Mouse (Mus musculus): ENCODE data around the gene Rabggta. TPM values are rescaled to one million over a fixed set of nuclear protein-coding genes. Genes with fewer than 3 reads are reported as not detected.

The Rabggta gene
- total and polyA plus RNA-seq, 2 experiments from 2014 or later: 21.8 to 36.8 TPM

GRCm38 (mm10) chr14:55707397-55707796 lies 14.7 kb downstream of the Rabggta start:
- TF ChIP-seq EP300 (IDR thresholded peaks at IDR 0.05; ENCODE audit: low read depth) (no peak), CTCF (IDR thresholded peaks at IDR 0.05; ENCODE audit: low read depth) (no peak)
- DNase-seq (ENCODE audit: low spot score): no peak
- no peaks in the 10 kb centered on the region for H3K9me3 ChIP-seq (replicated peaks; ENCODE audit: control insufficient read depth, low read length)
- 62% methylated on average over 5 of the region's 5 CpGs for WGBS
- H3K4me1 ChIP-seq (ENCODE audit: control insufficient read depth, insufficient read depth): no peaks in the 10 kb centered on the region
- H3K36me3 ChIP-seq (replicated peaks; ENCODE audit: control insufficient read depth, insufficient read depth, low read length): no peaks in the 10 kb centered on the region
- ATAC-seq (ENCODE audit: insufficient read depth, low read depth): no peak
- H3K4me2 ChIP-seq (ENCODE audit: low read depth, low read length): no peak overlapping the region
- no peak overlapping the region for H3K9ac ChIP-seq (replicated peaks; ENCODE audit: low read depth, low read length)
- H3K4me3 ChIP-seq (ENCODE audit: low read depth, low read length): no peak overlapping the region
- H3K27ac ChIP-seq (ENCODE audit: low read depth): no peak overlapping the region
- H3K27me3 ChIP-seq (ENCODE audit: control insufficient read depth, insufficient read depth, low read length): peaks cover 8% of the 10 kb centered on the region; the same call in 1 of the 2 replicates

- WGBS: 77% methylated on average over 8 of the region's 8 CpGs
- H3K9ac ChIP-seq (replicated peaks; ENCODE audit: low read depth, low read length): no peak overlapping the region
- H3K27me3 ChIP-seq (ENCODE audit: control insufficient read depth, insufficient read depth, low read length): no peaks in the 10 kb centered on the region
- no peaks in the 10 kb centered on the region for H3K36me3 ChIP-seq (replicated peaks; ENCODE audit: control insufficient read depth, insufficient read depth, low read length)
- TF ChIP-seq CTCF (IDR thresholded peaks at IDR 0.05; ENCODE audit: low read depth) (no peak), EP300 (IDR thresholded peaks at IDR 0.05; ENCODE audit: low read depth) (no peak)
- no peak overlapping the region for H3K4me3 ChIP-seq (ENCODE audit: low read depth, low read length)
- H3K4me2 ChIP-seq (ENCODE audit: low read depth, low read length): no peak overlapping the region
- no peak overlapping the region for H3K27ac ChIP-seq (ENCODE audit: low read depth)
- no peaks in the 10 kb centered on the region for H3K9me3 ChIP-seq (replicated peaks; ENCODE audit: control insufficient read depth, low read length)
- ATAC-seq (ENCODE audit: insufficient read depth, low read depth) (no peak), DNase-seq (ENCODE audit: low spot score) (no peak)
- H3K4me1 ChIP-seq (ENCODE audit: control insufficient read depth, insufficient read depth): no peaks in the 10 kb centered on the region
These were observed 15.9 kb downstream of the Rabggta start for GRCm38 (mm10) chr14:55706051-55706600.

- no peaks in the 10 kb centered on the region for H3K36me3 ChIP-seq (replicated peaks; ENCODE audit: control insufficient read depth, insufficient read depth, low read length)
- DNase-seq (ENCODE audit: low spot score): no peak
- 56% methylated on average over 6 of the region's 6 CpGs for WGBS
- H3K9me3 ChIP-seq (replicated peaks; ENCODE audit: control insufficient read depth, low read length): no peaks in the 10 kb centered on the region
- ATAC-seq (ENCODE audit: insufficient read depth, low read depth): no peak
- no peak overlapping the region for H3K4me3 ChIP-seq (ENCODE audit: low read depth, low read length)
- no peak overlapping the region for H3K4me2 ChIP-seq (ENCODE audit: low read depth, low read length)
- no peaks in the 10 kb centered on the region for H3K4me1 ChIP-seq (ENCODE audit: control insufficient read depth, insufficient read depth)
- no peak overlapping the region for H3K27ac ChIP-seq (ENCODE audit: low read depth)
- H3K27me3 ChIP-seq (ENCODE audit: control insufficient read depth, insufficient read depth, low read length): no peaks in the 10 kb centered on the region
- H3K9ac ChIP-seq (replicated peaks; ENCODE audit: low read depth, low read length): no peak overlapping the region
- no peak for TF ChIP-seq CTCF (IDR thresholded peaks at IDR 0.05; ENCODE audit: low read depth)
These were observed 19.3 kb downstream of the Rabggta start for GRCm38 (mm10) chr14:55702761-55703160.

- Histone ChIP-seq H3K27me3 (ENCODE audit: control insufficient read depth, insufficient read depth, low read length) (no peaks in the 10 kb centered on the region), H3K9ac (replicated peaks; ENCODE audit: low read depth, low read length) (no peak overlapping the region), H3K4me1 (ENCODE audit: control insufficient read depth, insufficient read depth) (no peaks in the 10 kb centered on the region), H3K27ac (ENCODE audit: low read depth) (no peak overlapping the region), H3K4me3 (ENCODE audit: low read depth, low read length) (no peak overlapping the region), H3K9me3 (replicated peaks; ENCODE audit: control insufficient read depth, low read length) (no peaks in the 10 kb centered on the region), H3K36me3 (replicated peaks; ENCODE audit: control insufficient read depth, insufficient read depth, low read length) (no peaks in the 10 kb centered on the region), H3K4me2 (ENCODE audit: low read depth, low read length) (no peak overlapping the region)
- TF ChIP-seq EP300 (IDR thresholded peaks at IDR 0.05; ENCODE audit: low read depth) (no peak), CTCF (IDR thresholded peaks at IDR 0.05; ENCODE audit: low read depth) (no peak)
- ATAC-seq (ENCODE audit: insufficient read depth, low read depth) (no peak), DNase-seq (ENCODE audit: low spot score) (no peak)
- WGBS: 61% methylated on average over 9 of the region's 9 CpGs
These were observed 20.9 kb downstream of the Rabggta start for GRCm38 (mm10) chr14:55701131-55701530.

GRCm38 (mm10) chr14:55697226-55697625 lies 24.8 kb downstream of the Rabggta start:
- 69% methylated on average over 4 of the region's 4 CpGs for WGBS
- Histone ChIP-seq H3K4me1 (ENCODE audit: control insufficient read depth, insufficient read depth) (no peaks in the 10 kb centered on the region), H3K9ac (replicated peaks; ENCODE audit: low read depth, low read length) (no peak overlapping the region), H3K4me2 (ENCODE audit: low read depth, low read length) (no peak overlapping the region), H3K27me3 (ENCODE audit: control insufficient read depth, insufficient read depth, low read length) (no peaks in the 10 kb centered on the region), H3K4me3 (ENCODE audit: low read depth, low read length) (no peak overlapping the region), H3K27ac (ENCODE audit: low read depth) (no peak overlapping the region), H3K9me3 (replicated peaks; ENCODE audit: control insufficient read depth, low read length) (no peaks in the 10 kb centered on the region), H3K36me3 (replicated peaks; ENCODE audit: control insufficient read depth, insufficient read depth, low read length) (no peaks in the 10 kb centered on the region)
- ATAC-seq (ENCODE audit: insufficient read depth, low read depth) (no peak), DNase-seq (ENCODE audit: low spot score) (no peak)
- no peak for TF ChIP-seq CTCF (IDR thresholded peaks at IDR 0.05; ENCODE audit: low read depth)
- no peak for TF ChIP-seq EP300 (IDR thresholded peaks at IDR 0.05; ENCODE audit: low read depth)

- H3K4me2 ChIP-seq (ENCODE audit: low read depth, low read length): no peak overlapping the region
- no peak overlapping the region for H3K4me3 ChIP-seq (ENCODE audit: low read depth, low read length)
- no peak overlapping the region for H3K27ac ChIP-seq (ENCODE audit: low read depth)
- no peaks in the 10 kb centered on the region for H3K36me3 ChIP-seq (replicated peaks; ENCODE audit: control insufficient read depth, insufficient read depth, low read length)
- WGBS: 66% methylated on average over 10 of the region's 10 CpGs
- no peaks in the 10 kb centered on the region for H3K4me1 ChIP-seq (ENCODE audit: control insufficient read depth, insufficient read depth)
- no peaks in the 10 kb centered on the region for H3K27me3 ChIP-seq (ENCODE audit: control insufficient read depth, insufficient read depth, low read length)
- no peak overlapping the region for H3K9ac ChIP-seq (replicated peaks; ENCODE audit: low read depth, low read length)
- no peak for DNase-seq (ENCODE audit: low spot score)
- TF ChIP-seq CTCF (IDR thresholded peaks at IDR 0.05; ENCODE audit: low read depth): no peak
- no peak for TF ChIP-seq EP300 (IDR thresholded peaks at IDR 0.05; ENCODE audit: low read depth)
- no peak for ATAC-seq (ENCODE audit: insufficient read depth, low read depth)
- no peaks in the 10 kb centered on the region for H3K9me3 ChIP-seq (replicated peaks; ENCODE audit: control insufficient read depth, low read length)
These were observed 32.6 kb downstream of the Rabggta start for GRCm38 (mm10) chr14:55689433-55689832.

Measured in heart, postnatal 0 days (tissue).